Mouse (Mus musculus) limb, embryonic 10.5 days (tissue): ENCODE results near the gene Zfp775. TPM values are rescaled to one million over a fixed set of nuclear protein-coding genes. Genes with fewer than 3 reads are reported as not detected.

ENCODE experiments used
- DNase-seq: peaks from one replicate; pipeline ENCODE4 v3.0.0-alpha.2; 2017; ENCODE audit warnings: low spot score
- H3K27ac ChIP-seq: fragments of 300-500 bp; sonication (generic); 2 replicates; pipeline ENCODE4 v1.5.1; 2016; ENCODE audit warnings: mild to moderate bottlenecking
- H3K27me3 ChIP-seq: fragments of 300-500 bp; sonication (generic); 2 replicates; pipeline ENCODE4 v1.6.1; 2016; ENCODE audit warnings: low read depth, mild to moderate bottlenecking; ENCODE audit not compliant: poor library complexity, severe bottlenecking
- H3K36me3 ChIP-seq: fragments of 300-500 bp; sonication (generic); 2 replicates; pipeline ENCODE4 v1.6.1; 2016; ENCODE audit warnings: mild to moderate bottlenecking, moderate library complexity
- H3K4me1 ChIP-seq: fragments of 300-500 bp; sonication (generic); 2 replicates; pipeline ENCODE4 v1.6.1; 2016
- H3K4me3 ChIP-seq: fragments of 300-500 bp; sonication (generic); 2 replicates; pipeline ENCODE4 v1.5.1; 2016; ENCODE audit warnings: mild to moderate bottlenecking, moderate library complexity
- H3K9me3 ChIP-seq: fragments of 300-500 bp; sonication (generic); replicated peaks from 2 replicates; pipeline ENCODE4 v1.6.1; 2016; ENCODE audit warnings: mild to moderate bottlenecking
- WGBS: fragments of 180-500 bp; shearing (Covaris S2); methylation state at CpG from one replicate; pipeline ENCODE4 v1.1.7; 2016; 5-methylcytosine and 5-hydroxymethylcytosine counted together
- polyA plus RNA-seq: library from polyadenylated mRNA; unstranded; fragments of >200 nt; fragmentation: Nextera tagmentation; extraction: Ambion mirVana; gene quantifications from 2 replicates; pipeline ENCODE4 v1.2.1, GENCODE M21; 2016

Zfp775 gene
- polyA plus RNA-seq, 1 experiment from 2014 or later: 10.6 TPM

GRCm38 (mm10) chr6:48594043-48594738, 7.7 kb upstream of the Zfp775 start:
- H3K4me3 ChIP-seq: peak overlapping the region; percentile 90
- peak; percentile 75 for DNase-seq
- H3K9me3 ChIP-seq: peaks cover 22% of the 10 kb centered on the region
- 1% methylated on average over 41 of the region's 41 CpGs for WGBS
- peaks cover 43% of the 10 kb centered on the region for H3K36me3 ChIP-seq
- peak overlapping the region; percentile 97 for H3K27ac ChIP-seq
- H3K27me3 ChIP-seq: no peaks in the 10 kb centered on the region
- peaks cover 30% of the 10 kb centered on the region for H3K4me1 ChIP-seq

- Histone ChIP-seq H3K27ac (peak overlapping the region; percentile 97), H3K36me3 (peaks cover 54% of the 10 kb centered on the region), H3K9me3 (peaks cover 22% of the 10 kb centered on the region), H3K27me3 (no peaks in the 10 kb centered on the region), H3K4me3 (peak overlapping the region; percentile 90), H3K4me1 (peaks cover 25% of the 10 kb centered on the region)
- WGBS: 60% methylated on average over 1 of the region's 1 CpGs
- no peak for DNase-seq
Measured at GRCm38 (mm10) chr6:48595278-48595677, 6.6 kb upstream of the Zfp775 start.

GRCm38 (mm10) chr6:48596545-48597232, 5.2 kb upstream of the Zfp775 start:
- no peak for DNase-seq
- 0 out of 2 replicates have a peak overlapping the region, but pooled peaks have one; percentile 12 for H3K4me3 ChIP-seq
- no peaks in the 10 kb centered on the region for H3K27me3 ChIP-seq
- 0 out of 2 replicates have a peak overlapping the region, but pooled peaks have one; percentile 20 for H3K27ac ChIP-seq
- WGBS: 94% methylated on average over 45 of the region's 45 CpGs
- H3K4me1 ChIP-seq: peaks cover 35% of the 10 kb centered on the region
- peaks cover 58% of the 10 kb centered on the region for H3K36me3 ChIP-seq
- peaks cover 22% of the 10 kb centered on the region for H3K9me3 ChIP-seq

GRCm38 (mm10) chr6:48597233-48597625, 4.6 kb upstream of the Zfp775 start:
- H3K27me3 ChIP-seq: no peaks in the 10 kb centered on the region
- H3K9me3 ChIP-seq: peaks cover 22% of the 10 kb centered on the region
- no peak for DNase-seq
- WGBS: 96% methylated on average over 27 of the region's 27 CpGs
- H3K4me1 ChIP-seq: peaks cover 38% of the 10 kb centered on the region
- 0 out of 2 replicates have a peak overlapping the region, but pooled peaks have one; percentile 12 for H3K4me3 ChIP-seq
- peaks cover 58% of the 10 kb centered on the region for H3K36me3 ChIP-seq
- no peak overlapping the region for H3K27ac ChIP-seq

- DNase-seq: no peak
- 95% methylated on average over 1 of the region's 1 CpGs for WGBS
- Histone ChIP-seq H3K4me3 (no peak overlapping the region), H3K36me3 (peaks cover 57% of the 10 kb centered on the region), H3K27ac (no peak overlapping the region), H3K27me3 (no peaks in the 10 kb centered on the region), H3K9me3 (peaks cover 22% of the 10 kb centered on the region), H3K4me1 (peaks cover 23% of the 10 kb centered on the region)
Measured at GRCm38 (mm10) chr6:48600594-48600993, 1.3 kb upstream of the Zfp775 start.

GRCm38 (mm10) chr6:48602080-48602741, 348 bp downstream of the Zfp775 start:
- Histone ChIP-seq H3K27ac (peak overlapping the region; percentile 96), H3K4me1 (peaks cover 23% of the 10 kb centered on the region), H3K9me3 (peaks cover 8% of the 10 kb centered on the region), H3K4me3 (peak overlapping the region; percentile 85), H3K27me3 (no peaks in the 10 kb centered on the region), H3K36me3 (peaks cover 42% of the 10 kb centered on the region)
- DNase-seq: no peak
- WGBS: 2% methylated on average over 28 of the region's 28 CpGs

DNA sequence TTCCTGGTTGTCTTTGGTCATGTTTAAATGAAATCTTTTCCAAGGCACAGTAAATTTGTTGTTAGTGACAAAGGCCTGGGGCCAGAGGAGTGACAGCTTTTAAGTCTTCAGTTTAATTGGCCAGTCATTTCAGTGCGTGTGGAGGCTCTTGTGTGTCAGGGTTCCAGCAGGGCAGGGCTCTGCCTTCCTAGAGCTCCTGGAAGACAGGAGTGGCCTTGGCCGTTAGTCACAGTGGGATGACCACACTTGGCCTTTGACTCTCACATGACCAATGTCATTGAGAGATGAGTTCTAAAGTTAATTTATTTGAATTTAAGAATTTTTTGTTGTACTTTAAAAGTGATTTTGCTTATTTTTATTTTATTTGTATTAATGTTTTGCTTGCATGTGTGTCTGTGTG, 6.3 kb downstream of the Zfp775 start:
- H3K9me3 ChIP-seq: no peaks in the 10 kb centered on the region
- H3K36me3 ChIP-seq: peaks cover 28% of the 10 kb centered on the region
- H3K27me3 ChIP-seq: no peaks in the 10 kb centered on the region
- H3K27ac ChIP-seq: no peak overlapping the region
- WGBS: 70% methylated on average over 2 of the region's 2 CpGs
- H3K4me1 ChIP-seq: peaks cover 1% of the 10 kb centered on the region; the same call in 1 of the 2 replicates
- DNase-seq: no peak
- H3K4me3 ChIP-seq: no peak overlapping the region

GRCm38 (mm10) chr6:48609512-48609911, 7.6 kb downstream of the Zfp775 start:
- 71% methylated on average over 7 of the region's 7 CpGs for WGBS
- Histone ChIP-seq H3K4me3 (no peak overlapping the region), H3K9me3 (no peaks in the 10 kb centered on the region), H3K36me3 (peaks cover 38% of the 10 kb centered on the region), H3K27ac (no peak overlapping the region), H3K27me3 (no peaks in the 10 kb centered on the region), H3K4me1 (no peaks in the 10 kb centered on the region)
- DNase-seq: no peak

DNA sequence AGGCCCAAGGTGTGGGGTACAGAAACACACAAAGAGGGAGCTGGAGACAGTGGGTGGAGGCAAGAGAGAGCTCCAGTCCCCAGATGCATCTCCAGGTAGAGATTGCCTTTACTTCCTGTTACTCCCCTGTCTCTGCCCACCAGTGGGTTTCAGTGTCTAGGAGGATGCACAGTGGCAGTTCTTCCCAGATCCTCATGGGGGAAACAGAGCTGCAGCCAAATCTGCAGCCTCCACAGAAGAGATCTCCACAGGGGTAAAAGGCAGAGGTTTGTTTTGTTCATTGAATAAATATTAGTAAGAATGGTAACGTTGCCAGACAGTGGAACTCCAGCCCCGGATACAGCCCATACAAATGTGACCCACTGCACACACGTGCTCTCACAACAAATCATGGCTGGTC, 8.8 kb downstream of the Zfp775 start:
- no peaks in the 10 kb centered on the region for H3K4me1 ChIP-seq
- no peaks in the 10 kb centered on the region for H3K27me3 ChIP-seq
- no peaks in the 10 kb centered on the region for H3K9me3 ChIP-seq
- H3K27ac ChIP-seq: no peak overlapping the region
- H3K36me3 ChIP-seq: peaks cover 44% of the 10 kb centered on the region
- no peak overlapping the region for H3K4me3 ChIP-seq
- no peak for DNase-seq
- WGBS: 98% methylated on average over 3 of the region's 3 CpGs

DNA sequence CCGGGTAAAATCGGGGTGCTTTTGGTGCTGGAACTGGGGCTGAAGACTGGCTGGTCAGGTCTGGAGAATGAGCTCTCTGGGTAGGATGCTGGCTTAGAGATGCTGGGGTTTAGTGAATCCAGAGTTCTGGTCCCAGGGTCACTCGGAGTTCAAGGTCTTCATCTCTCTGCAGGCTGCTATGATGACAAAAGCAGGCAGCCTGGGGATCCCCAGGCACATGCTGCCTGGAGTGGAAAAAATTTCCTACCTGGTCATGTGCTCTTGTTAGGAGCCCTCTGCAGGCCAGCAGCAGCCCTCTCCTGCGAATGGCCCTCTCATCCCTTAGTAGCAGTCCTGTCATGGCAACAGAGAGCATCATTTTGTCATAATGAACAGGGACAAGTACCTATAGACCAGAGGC, 11.6 kb downstream of the Zfp775 start:
- Histone ChIP-seq H3K27me3 (no peaks in the 10 kb centered on the region), H3K27ac (no peak overlapping the region), H3K36me3 (peaks cover 59% of the 10 kb centered on the region), H3K9me3 (no peaks in the 10 kb centered on the region), H3K4me3 (no peak overlapping the region), H3K4me1 (no peaks in the 10 kb centered on the region)
- DNase-seq: no peak
- 89% methylated on average over 4 of the region's 4 CpGs for WGBS

- DNase-seq: no peak
Measured at GRCm38 (mm10) chr6:48614756-48615155, 12.9 kb downstream of the Zfp775 start.

GRCm38 (mm10) chr6:48620031-48620430, 18.2 kb downstream of the Zfp775 start:
- Histone ChIP-seq H3K36me3 (peaks cover 57% of the 10 kb centered on the region), H3K4me3 (no peak overlapping the region), H3K4me1 (no peaks in the 10 kb centered on the region), H3K27ac (no peak overlapping the region), H3K27me3 (peaks cover 2% of the 10 kb centered on the region; the same call in 1 of the 2 replicates), H3K9me3 (no peaks in the 10 kb centered on the region)
- 92% methylated on average over 30 of the region's 30 CpGs for WGBS
- DNase-seq: no peak

More at GRCm38 (mm10) chr6:48614756-48615155, 12.9 kb downstream of the Zfp775 start:
- Histone ChIP-seq H3K9me3 (no peaks in the 10 kb centered on the region), H3K36me3 (peaks cover 69% of the 10 kb centered on the region), H3K4me3 (no peak overlapping the region), H3K27ac (no peak overlapping the region), H3K4me1 (no peaks in the 10 kb centered on the region), H3K27me3 (no peaks in the 10 kb centered on the region)
- WGBS: 92% methylated on average over 5 of the region's 5 CpGs
